Mouse (Mus musculus): ENCODE measurements around the gene Pjvk. TPM values are rescaled to one million over a fixed set of nuclear protein-coding genes. Genes with fewer than 3 reads are reported as not detected.
A peak's percentile ranks its signal among the peaks of the same experiment; 100 is the strongest.
"Not testable (repeated sequence)": the region's sequence is repeated elsewhere in the genome, so short reads cannot be mapped to it uniquely, and the experiment has no call there.

Pjvk gene
- polyA plus RNA-seq, 1 experiment from 2014 or later = 0.63 TPM

DNA sequence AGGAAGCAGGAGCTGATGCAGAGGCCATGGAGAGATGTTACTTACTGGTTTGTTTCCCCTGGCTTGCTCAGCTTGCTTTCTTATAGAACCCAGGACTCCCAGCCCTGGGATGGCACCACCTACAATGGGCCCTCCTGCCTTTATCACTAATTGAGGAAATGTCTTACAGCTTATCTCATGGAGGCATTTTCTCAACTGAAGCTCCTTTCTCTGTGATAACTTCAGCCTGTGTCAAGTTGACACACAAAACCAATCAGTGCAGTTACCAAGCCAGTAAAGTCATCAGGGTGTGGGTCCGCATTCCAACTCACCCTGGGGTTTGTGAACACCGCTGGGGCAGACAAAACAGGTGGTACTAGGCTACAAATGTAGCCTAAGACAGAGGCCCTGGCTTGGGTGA, 26.0 kb upstream of the Pjvk start:
- 89% methylated on average over 2 of the region's 2 CpGs for WGBS
- not testable (repeated sequence) for H3K9me3 ChIP-seq (ENCODE audit: control insufficient read depth, low read length); H3K27ac ChIP-seq (ENCODE audit: low read length); H3K27me3 ChIP-seq (ENCODE audit: control insufficient read depth, insufficient read depth, low read depth, low read length); H3K4me2 ChIP-seq (ENCODE audit: low read depth, low read length); H3K4me1 ChIP-seq (replicated peaks; ENCODE audit: control insufficient read depth, insufficient read depth, low read length); ATAC-seq (ENCODE audit: low read depth); H3K4me3 ChIP-seq (ENCODE audit: low read length); H3K9ac ChIP-seq (ENCODE audit: low read length)
- peaks cover 19% of the 10 kb centered on the region for H3K36me3 ChIP-seq (ENCODE audit: control insufficient read depth, insufficient read depth, low read length)

- no peak for ATAC-seq (ENCODE audit: low read depth)
- H3K4me1 ChIP-seq (replicated peaks; ENCODE audit: control insufficient read depth, insufficient read depth, low read length) = no peaks in the 10 kb centered on the region
- no peak overlapping the region for H3K4me3 ChIP-seq (ENCODE audit: low read length)
- no peaks in the 10 kb centered on the region for H3K27me3 ChIP-seq (ENCODE audit: control insufficient read depth, insufficient read depth, low read depth, low read length)
- peaks cover 45% of the 10 kb centered on the region for H3K36me3 ChIP-seq (ENCODE audit: control insufficient read depth, insufficient read depth, low read length)
- H3K4me2 ChIP-seq (ENCODE audit: low read depth, low read length) = no peak overlapping the region
- H3K9ac ChIP-seq (ENCODE audit: low read length) = no peak overlapping the region
- 85% methylated on average over 12 of the region's 12 CpGs for WGBS
- H3K27ac ChIP-seq (ENCODE audit: low read length) = no peak overlapping the region
- peaks cover 5% of the 10 kb centered on the region for H3K9me3 ChIP-seq (ENCODE audit: control insufficient read depth, low read length)
These were observed 18.0 kb upstream of the Pjvk start for GRCm38 (mm10) chr2:76630293-76630692.

DNA sequence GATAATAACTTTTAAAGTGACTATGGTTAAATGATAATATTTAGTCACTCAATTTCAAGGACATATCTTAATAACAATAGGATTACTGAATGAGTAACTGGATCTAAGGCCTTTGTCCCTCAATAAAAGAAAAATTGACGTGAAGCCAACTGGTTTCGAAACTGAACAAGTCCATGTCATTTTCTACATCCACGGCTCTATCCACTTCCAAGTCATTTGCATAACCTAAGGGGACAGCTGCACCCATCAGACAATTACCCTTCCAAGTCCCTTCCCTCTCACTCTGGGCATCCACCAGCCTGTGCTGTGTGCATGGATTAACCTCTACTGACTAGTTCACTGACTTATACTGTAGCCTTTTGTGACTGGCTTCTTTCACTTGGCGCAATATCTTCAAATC, 16.7 kb upstream of the Pjvk start:
- peaks cover 2% of the 10 kb centered on the region for H3K9me3 ChIP-seq (ENCODE audit: control insufficient read depth, low read length)
- no peaks in the 10 kb centered on the region for H3K4me1 ChIP-seq (replicated peaks; ENCODE audit: control insufficient read depth, insufficient read depth, low read length)
- H3K36me3 ChIP-seq (ENCODE audit: control insufficient read depth, insufficient read depth, low read length) = peaks cover 50% of the 10 kb centered on the region
- no peak overlapping the region for H3K4me3 ChIP-seq (ENCODE audit: low read length)
- H3K27ac ChIP-seq (ENCODE audit: low read length) = no peak overlapping the region
- 86% methylated on average over 4 of the region's 4 CpGs for WGBS
- ATAC-seq (ENCODE audit: low read depth) = no peak
- no peak overlapping the region for H3K9ac ChIP-seq (ENCODE audit: low read length)
- no peaks in the 10 kb centered on the region for H3K27me3 ChIP-seq (ENCODE audit: control insufficient read depth, insufficient read depth, low read depth, low read length)
- H3K4me2 ChIP-seq (ENCODE audit: low read depth, low read length) = no peak overlapping the region

DNA sequence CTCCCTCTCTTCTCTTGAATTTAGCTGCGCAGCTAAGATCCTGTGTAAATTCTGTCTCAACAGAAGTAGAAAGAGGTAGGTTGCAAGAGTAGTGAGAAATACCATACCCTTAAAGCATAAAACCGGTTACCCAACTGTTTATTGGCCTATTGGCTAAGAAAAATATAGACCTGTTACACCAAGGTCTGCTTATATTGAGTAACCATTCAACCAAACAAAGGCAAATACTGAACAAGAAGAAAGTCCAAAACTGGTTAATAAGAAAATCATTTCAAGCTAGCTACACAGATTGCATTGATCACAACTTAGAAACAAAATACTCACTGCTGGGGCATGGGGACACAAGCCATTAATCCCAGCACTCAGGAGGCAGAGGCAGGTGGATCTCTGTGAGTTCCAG, 8.6 kb upstream of the Pjvk start:
- H3K27ac ChIP-seq (ENCODE audit: low read length) = no peak overlapping the region
- 93% methylated on average over 2 of the region's 2 CpGs for WGBS
- no peak overlapping the region for H3K9ac ChIP-seq (ENCODE audit: low read length)
- H3K4me3 ChIP-seq (ENCODE audit: low read length) = no peak overlapping the region
- no peak for ATAC-seq (ENCODE audit: low read depth)
- no peaks in the 10 kb centered on the region for H3K9me3 ChIP-seq (ENCODE audit: control insufficient read depth, low read length)
- no peaks in the 10 kb centered on the region for H3K4me1 ChIP-seq (replicated peaks; ENCODE audit: control insufficient read depth, insufficient read depth, low read length)
- H3K27me3 ChIP-seq (ENCODE audit: control insufficient read depth, insufficient read depth, low read depth, low read length) = no peaks in the 10 kb centered on the region
- no peak overlapping the region for H3K4me2 ChIP-seq (ENCODE audit: low read depth, low read length)
- H3K36me3 ChIP-seq (ENCODE audit: control insufficient read depth, insufficient read depth, low read length) = peaks cover 31% of the 10 kb centered on the region

- Histone ChIP-seq H3K9me3 (ENCODE audit: control insufficient read depth, low read length) (no peaks in the 10 kb centered on the region), H3K27ac (ENCODE audit: low read length) (no peak overlapping the region), H3K4me3 (ENCODE audit: low read length) (no peak overlapping the region), H3K27me3 (ENCODE audit: control insufficient read depth, insufficient read depth, low read depth, low read length) (no peaks in the 10 kb centered on the region), H3K9ac (ENCODE audit: low read length) (no peak overlapping the region), H3K4me2 (ENCODE audit: low read depth, low read length) (no peak overlapping the region), H3K4me1 (replicated peaks; ENCODE audit: control insufficient read depth, insufficient read depth, low read length) (peaks cover 10% of the 10 kb centered on the region; the same call in 1 of the 2 replicates), H3K36me3 (ENCODE audit: control insufficient read depth, insufficient read depth, low read length) (peaks cover 10% of the 10 kb centered on the region)
- ATAC-seq (ENCODE audit: low read depth) = no peak
These were observed 4.5 kb upstream of the Pjvk start for GRCm38 (mm10) chr2:76643801-76644200.

DNA sequence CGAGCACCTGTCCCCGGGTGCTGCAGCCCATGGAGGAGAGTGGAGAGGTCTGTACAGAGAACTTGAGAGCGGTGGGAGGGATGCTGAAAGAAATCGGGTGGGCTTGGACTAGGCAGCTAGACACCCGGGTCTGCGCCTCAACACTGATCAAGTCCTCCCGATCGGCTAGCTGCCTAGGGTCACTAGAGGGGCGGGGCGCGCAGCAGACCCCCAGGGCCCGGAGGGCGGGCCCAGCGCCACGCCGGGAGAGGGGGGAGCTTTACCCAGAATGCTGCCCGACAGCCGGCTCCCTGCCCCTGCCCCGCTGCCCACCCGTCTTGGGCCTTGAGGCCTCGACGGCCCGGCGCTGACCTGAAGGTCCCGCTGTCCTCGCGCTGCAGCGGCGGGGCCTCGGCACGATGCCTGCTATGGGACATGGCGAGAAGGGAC, 821 bp upstream of the Pjvk start:
- peak overlapping the region; percentile 86 for H3K4me3 ChIP-seq (ENCODE audit: low read length)
- H3K27ac ChIP-seq (ENCODE audit: low read length) = peak overlapping the region; percentile 94
- 0% methylated on average over 21 of the region's 32 CpGs for WGBS
- peaks cover 4% of the 10 kb centered on the region for H3K36me3 ChIP-seq (ENCODE audit: control insufficient read depth, insufficient read depth, low read length)
- H3K9ac ChIP-seq (ENCODE audit: low read length) = peak overlapping the region; percentile 93
- H3K27me3 ChIP-seq (ENCODE audit: control insufficient read depth, insufficient read depth, low read depth, low read length) = no peaks in the 10 kb centered on the region
- peaks cover 12% of the 10 kb centered on the region; the same call in 1 of the 2 replicates for H3K4me1 ChIP-seq (replicated peaks; ENCODE audit: control insufficient read depth, insufficient read depth, low read length)
- peak overlapping the region; percentile 90 for H3K4me2 ChIP-seq (ENCODE audit: low read depth, low read length)
- ATAC-seq (ENCODE audit: low read depth) = no peak; the same call in 1 of the 2 replicates
- no peaks in the 10 kb centered on the region for H3K9me3 ChIP-seq (ENCODE audit: control insufficient read depth, low read length)

DNA sequence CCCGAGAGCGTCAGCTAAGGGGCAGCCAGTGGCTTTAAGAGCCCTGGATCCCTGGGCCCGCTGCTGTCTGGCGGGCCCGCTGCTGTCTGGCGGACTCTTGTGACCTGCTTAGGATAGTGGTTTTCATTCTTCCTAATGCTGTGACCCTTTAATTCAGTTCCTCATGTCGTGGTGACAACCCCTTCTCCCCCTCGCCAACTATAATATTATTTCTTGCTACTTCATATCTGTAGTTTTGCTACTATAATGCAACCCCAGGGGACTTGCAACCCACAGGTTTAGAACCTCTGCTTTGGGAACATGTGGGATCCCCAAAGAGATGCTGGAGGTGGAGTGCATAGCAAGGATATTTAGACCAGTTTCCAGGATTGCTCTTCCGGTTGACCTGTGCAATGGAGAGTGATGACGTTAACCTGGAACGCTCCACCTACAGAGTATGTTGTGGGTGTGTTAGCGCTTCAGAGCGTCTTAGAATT, 428 bp downstream of the Pjvk start:
- H3K4me3 ChIP-seq (ENCODE audit: low read length) = peak overlapping the region; percentile 86
- peak overlapping the region; percentile 68 for H3K9ac ChIP-seq (ENCODE audit: low read length)
- peaks cover 12% of the 10 kb centered on the region; the same call in 1 of the 2 replicates for H3K4me1 ChIP-seq (replicated peaks; ENCODE audit: control insufficient read depth, insufficient read depth, low read length)
- H3K9me3 ChIP-seq (ENCODE audit: control insufficient read depth, low read length) = no peaks in the 10 kb centered on the region
- WGBS = 21% methylated on average over 13 of the region's 13 CpGs
- H3K4me2 ChIP-seq (ENCODE audit: low read depth, low read length) = peak overlapping the region; percentile 63
- no peaks in the 10 kb centered on the region for H3K36me3 ChIP-seq (ENCODE audit: control insufficient read depth, insufficient read depth, low read length)
- H3K27me3 ChIP-seq (ENCODE audit: control insufficient read depth, insufficient read depth, low read depth, low read length) = no peaks in the 10 kb centered on the region
- H3K27ac ChIP-seq (ENCODE audit: low read length) = peak overlapping the region; percentile 88
- ATAC-seq (ENCODE audit: low read depth) = peak; percentile 34

- Histone ChIP-seq H3K4me3 (ENCODE audit: low read length) (no peak overlapping the region), H3K9ac (ENCODE audit: low read length) (no peak overlapping the region)
- WGBS = 96% methylated on average over 4 of the region's 4 CpGs
These were observed 4.8 kb downstream of the Pjvk start for GRCm38 (mm10) chr2:76653070-76653469.

GRCm38 (mm10) chr2:76654646-76655045, 6.4 kb downstream of the Pjvk start:
- peak; percentile 56; the same call in 1 of the 2 replicates for ATAC-seq (ENCODE audit: low read depth)
- Histone ChIP-seq H3K27ac (ENCODE audit: low read length) (no peak overlapping the region), H3K36me3 (ENCODE audit: control insufficient read depth, insufficient read depth, low read length) (no peaks in the 10 kb centered on the region), H3K27me3 (ENCODE audit: control insufficient read depth, insufficient read depth, low read depth, low read length) (no peaks in the 10 kb centered on the region), H3K4me1 (replicated peaks; ENCODE audit: control insufficient read depth, insufficient read depth, low read length) (no peaks in the 10 kb centered on the region), H3K4me2 (ENCODE audit: low read depth, low read length) (no peak overlapping the region), H3K9ac (ENCODE audit: low read length) (no peak overlapping the region), H3K4me3 (ENCODE audit: low read length) (no peak overlapping the region), H3K9me3 (ENCODE audit: control insufficient read depth, low read length) (no peaks in the 10 kb centered on the region)
- WGBS = 63% methylated on average over 5 of the region's 5 CpGs

More at GRCm38 (mm10) chr2:76653070-76653469, 4.8 kb downstream of the Pjvk start:
- no peak for ATAC-seq (ENCODE audit: low read depth)
- H3K9me3 ChIP-seq (ENCODE audit: control insufficient read depth, low read length) = no peaks in the 10 kb centered on the region
- no peaks in the 10 kb centered on the region for H3K27me3 ChIP-seq (ENCODE audit: control insufficient read depth, insufficient read depth, low read depth, low read length)
- H3K4me1 ChIP-seq (replicated peaks; ENCODE audit: control insufficient read depth, insufficient read depth, low read length) = peaks cover 2% of the 10 kb centered on the region; the same call in 1 of the 2 replicates
- H3K36me3 ChIP-seq (ENCODE audit: control insufficient read depth, insufficient read depth, low read length) = no peaks in the 10 kb centered on the region
- H3K4me2 ChIP-seq (ENCODE audit: low read depth, low read length) = no peak overlapping the region
- H3K27ac ChIP-seq (ENCODE audit: low read length) = no peak overlapping the region

GRCm38 (mm10) chr2:76655444-76655843, 7.2 kb downstream of the Pjvk start:
- Histone ChIP-seq H3K4me3 (ENCODE audit: low read length) (no peak overlapping the region), H3K4me1 (replicated peaks; ENCODE audit: control insufficient read depth, insufficient read depth, low read length) (no peaks in the 10 kb centered on the region), H3K9ac (ENCODE audit: low read length) (no peak overlapping the region), H3K4me2 (ENCODE audit: low read depth, low read length) (no peak overlapping the region), H3K27me3 (ENCODE audit: control insufficient read depth, insufficient read depth, low read depth, low read length) (no peaks in the 10 kb centered on the region), H3K36me3 (ENCODE audit: control insufficient read depth, insufficient read depth, low read length) (no peaks in the 10 kb centered on the region), H3K27ac (ENCODE audit: low read length) (no peak overlapping the region), H3K9me3 (ENCODE audit: control insufficient read depth, low read length) (no peaks in the 10 kb centered on the region)
- WGBS = 69% methylated on average over 3 of the region's 3 CpGs
- ATAC-seq (ENCODE audit: low read depth) = no peak

Data from lung, embryonic 16.5 days (tissue).